Mouse (Mus musculus): Measurements from ENCODE around the gene Cnnm2. TPM values are rescaled to one million over a fixed set of nuclear protein-coding genes. Genes with fewer than 3 reads are reported as not detected.

Gene Cnnm2
- total and polyA plus RNA-seq, 3 experiments: 4.0 to 10.7 TPM; not detected in 1

DNA sequence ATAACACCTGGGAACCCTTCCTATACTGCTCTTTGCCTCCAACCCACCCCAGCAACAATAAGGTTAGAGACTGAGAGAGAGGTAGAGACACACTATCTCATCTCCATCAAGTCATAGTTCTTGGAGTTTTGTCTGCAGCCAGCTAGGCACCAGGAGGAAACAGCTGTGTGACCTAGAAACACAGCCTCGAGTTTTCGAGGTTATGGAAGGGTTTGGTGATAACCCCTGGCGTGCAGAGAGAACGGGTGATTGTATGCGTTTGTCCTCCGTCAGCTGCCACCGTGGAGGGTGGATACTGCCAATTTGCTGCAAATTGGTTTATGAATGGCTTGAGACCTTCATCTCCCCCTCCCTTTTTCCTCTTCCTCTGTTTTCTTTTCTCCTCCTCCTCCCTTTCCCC lies 24.3 kb upstream of the Cnnm2 start:
- H3K27ac ChIP-seq (ENCODE audit: control insufficient read depth, low read depth, low read length): no peak overlapping the region
- no peak for TF ChIP-seq TCF12 (IDR thresholded peaks at IDR 0.05; ENCODE audit: low read depth, low read length)
- TF ChIP-seq CHD1 (IDR thresholded peaks at IDR 0.05; ENCODE audit: low read depth, low read length): no peak
- no peak for TF ChIP-seq ELF1 (IDR thresholded peaks at IDR 0.05; ENCODE audit: low read depth, low read length)
- TF ChIP-seq MXI1 (IDR thresholded peaks at IDR 0.05; ENCODE audit: low read depth, low read length): no peak
- no peak for TF ChIP-seq GABPA (IDR thresholded peaks at IDR 0.05; ENCODE audit: low read depth, low read length)
- TF ChIP-seq POLR2AphosphoS2 (IDR thresholded peaks at IDR 0.05; ENCODE audit: low read length): no peak
- no peak for TF ChIP-seq UBTF (IDR thresholded peaks at IDR 0.05; ENCODE audit: borderline replicate concordance, insufficient read depth, low read depth, low read length)
- TF ChIP-seq SMC3 (IDR thresholded peaks at IDR 0.05; ENCODE audit: low read depth, low read length): no peak
- no peak overlapping the region for H3K4me3 ChIP-seq (ENCODE audit: control insufficient read depth in 1 of 2, insufficient read depth in 1 of 2, low read depth in 2 of 2, low read length in 2 of 2)
- no peak overlapping the region for H3K9ac ChIP-seq (ENCODE audit: control insufficient read depth, low read depth, low read length, poor library complexity, severe bottlenecking)
- DNase-seq (ENCODE audit: low read depth, low spot score): no peak
- no peaks in the 10 kb centered on the region for H3K79me2 ChIP-seq (ENCODE audit: control insufficient read depth, insufficient read depth, low read length, poor library complexity)
- H3K36me3 ChIP-seq (ENCODE audit: control insufficient read depth in 1 of 2, insufficient read depth in 2 of 2, low read length in 2 of 2): no peaks in the 10 kb centered on the region
- no peaks in the 10 kb centered on the region for H3K9me3 ChIP-seq (replicated peaks; ENCODE audit: insufficient read depth, low read length)
- no peaks in the 10 kb centered on the region for H3K27me3 ChIP-seq (ENCODE audit: control insufficient read depth in 1 of 2, insufficient read depth in 2 of 2, low read length in 2 of 2)
- no peaks in the 10 kb centered on the region for H3K4me1 ChIP-seq (ENCODE audit: control insufficient read depth in 1 of 2, insufficient read depth in 2 of 2, low read length in 2 of 2)

DNA sequence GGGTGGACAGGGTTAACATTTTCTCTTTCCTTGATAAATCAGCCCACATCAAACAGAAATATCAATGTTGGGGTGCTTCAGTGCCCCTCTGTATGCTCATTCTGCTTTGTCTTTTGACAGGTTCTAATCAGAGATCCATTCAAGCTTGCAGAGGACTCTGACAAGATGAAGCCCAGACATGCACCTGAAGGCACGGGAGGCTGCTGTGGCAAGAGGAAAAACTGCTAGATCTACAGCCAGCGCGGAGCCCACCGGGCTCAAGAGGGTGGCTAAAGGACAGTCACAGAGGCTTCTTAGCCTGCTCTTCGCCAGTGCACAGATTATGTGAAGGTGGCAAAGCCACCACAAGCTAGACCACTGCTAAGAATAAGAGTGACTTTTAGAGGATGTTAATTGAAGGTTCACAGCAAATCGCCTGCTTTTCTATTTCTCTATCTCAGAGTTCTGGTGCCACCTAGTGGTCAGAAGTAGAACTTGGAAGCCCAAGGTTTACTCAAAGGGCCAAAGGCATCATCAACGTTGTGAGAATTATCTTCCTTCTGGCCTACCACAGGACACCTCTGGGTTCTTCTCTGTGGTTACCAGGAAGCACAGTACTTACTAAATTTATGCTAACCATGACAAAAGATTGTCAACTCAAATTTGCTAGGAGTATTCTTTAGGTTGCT lies 20.9 kb upstream of the Cnnm2 start:
- no peaks in the 10 kb centered on the region for H3K36me3 ChIP-seq (ENCODE audit: control insufficient read depth in 1 of 2, insufficient read depth in 2 of 2, low read length in 2 of 2)
- no peak overlapping the region for H3K27ac ChIP-seq (ENCODE audit: control insufficient read depth, low read depth, low read length)
- no peak overlapping the region for H3K4me3 ChIP-seq (ENCODE audit: control insufficient read depth in 1 of 2, insufficient read depth in 1 of 2, low read depth in 2 of 2, low read length in 2 of 2)
- no peaks in the 10 kb centered on the region for H3K79me2 ChIP-seq (ENCODE audit: control insufficient read depth, insufficient read depth, low read length, poor library complexity)
- TF ChIP-seq RAD21 (IDR thresholded peaks at IDR 0.05; ENCODE audit: low read depth, low read length) (peak; percentile 98), SMC3 (IDR thresholded peaks at IDR 0.05; ENCODE audit: low read depth, low read length) (peak; percentile 99), NRF1 (IDR thresholded peaks at IDR 0.05; ENCODE audit: insufficient read depth, low read depth, low read length, poor library complexity, severe bottlenecking) (no peak), TAL1 (IDR thresholded peaks at IDR 0.05; ENCODE audit: low read length) (no peak), SIN3A (IDR thresholded peaks at IDR 0.05; ENCODE audit: low read length) (peak; percentile 81), ZC3H11A (IDR thresholded peaks at IDR 0.05; ENCODE audit: low read depth, low read length) (peak; percentile 98), GATA1 (IDR thresholded peaks at IDR 0.05; ENCODE audit: low read depth, low read length) (peak; percentile 19; the same call in 1 of the 2 replicates), ZNF384 (IDR thresholded peaks at IDR 0.05; ENCODE audit: low read depth, low read length) (0 out of 2 replicates have a peak, but pooled peaks have one; percentile 22), CTCF (IDR thresholded peaks at IDR 0.05 in 2 of 3, conservative IDR thresholded peaks at IDR 0.05 in 1 of 3; ENCODE audit: control insufficient read depth in 1 of 3, insufficient read depth in 1 of 3, low read depth in 2 of 3, low read length in 3 of 3, poor library complexity in 1 of 3, severe bottlenecking in 1 of 3) (peak; percentile 65 to 96 (median 94)), TBP (IDR thresholded peaks at IDR 0.05; ENCODE audit: low read depth, low read length) (peak; percentile 96), MYC (IDR thresholded peaks at IDR 0.05; ENCODE audit: low read depth, low read length) (0 out of 2 replicates have a peak, but pooled peaks have one; percentile 18)
- no peaks in the 10 kb centered on the region for H3K4me1 ChIP-seq (ENCODE audit: control insufficient read depth in 1 of 2, insufficient read depth in 2 of 2, low read length in 2 of 2)
- no peaks in the 10 kb centered on the region for H3K27me3 ChIP-seq (ENCODE audit: control insufficient read depth in 1 of 2, insufficient read depth in 2 of 2, low read length in 2 of 2)
- peak; percentile 88 for DNase-seq (ENCODE audit: low read depth, low spot score)
- H3K9ac ChIP-seq (ENCODE audit: control insufficient read depth, low read depth, low read length, poor library complexity, severe bottlenecking): no peak overlapping the region
- H3K9me3 ChIP-seq (replicated peaks; ENCODE audit: insufficient read depth, low read length): no peaks in the 10 kb centered on the region
